Mouse (Mus musculus) liver, embryonic 14.5 days (tissue): Measurements from ENCODE around the gene Wrap53.

ENCODE experiments used
- CTCF ChIP-seq: IDR thresholded peaks from 2 replicates; pipeline ENCODE4 v1.5.1; 2016; ENCODE audit warnings: antibody characterized with exemption, low read depth, control low read depth
- EP300 ChIP-seq: IDR thresholded peaks from 2 replicates; pipeline ENCODE4 v1.6.1; 2016; ENCODE audit warnings: antibody characterized with exemption, low read depth

DNA sequence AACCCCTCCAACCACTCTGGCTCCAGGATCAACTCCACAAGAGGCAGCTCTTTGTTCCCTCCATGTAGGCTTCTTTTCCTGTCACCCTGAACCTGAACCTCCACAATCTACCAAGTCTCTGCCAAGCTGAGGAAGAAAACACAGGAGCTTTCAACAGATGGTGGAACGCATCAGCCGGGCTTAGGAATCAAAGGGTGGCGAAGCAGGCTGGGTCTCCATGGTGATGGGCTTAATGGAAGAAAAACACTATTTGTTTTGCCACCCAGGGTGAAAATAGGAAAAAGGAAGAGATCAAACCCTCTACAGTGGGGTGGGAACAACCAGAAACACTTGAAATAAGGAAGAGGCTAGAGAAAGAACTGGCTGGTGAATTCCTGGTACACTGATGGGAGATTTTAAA is 36.5 kb downstream of the Wrap53 start:
- TF ChIP-seq CTCF (no peak), EP300 (no peak)
